Mouse (Mus musculus) liver, adult 2 months (tissue): ENCODE results near the gene Pcbp4.

Source experiments
- CTCF ChIP-seq: fragments of 200-500 bp; IDR thresholded peaks from 2 replicates; pipeline ENCODE4 v1.5.1; 2011; ENCODE audit warnings: low read depth, low read length, control low read depth
- POLR2A ChIP-seq: fragments of 200-500 bp; IDR thresholded peaks from 2 replicates; pipeline ENCODE4 v1.6.1; 2011; ENCODE audit warnings: low read length, control low read depth; ENCODE audit not compliant: insufficient read depth; ENCODE audit errors: extremely low read depth

DNA sequence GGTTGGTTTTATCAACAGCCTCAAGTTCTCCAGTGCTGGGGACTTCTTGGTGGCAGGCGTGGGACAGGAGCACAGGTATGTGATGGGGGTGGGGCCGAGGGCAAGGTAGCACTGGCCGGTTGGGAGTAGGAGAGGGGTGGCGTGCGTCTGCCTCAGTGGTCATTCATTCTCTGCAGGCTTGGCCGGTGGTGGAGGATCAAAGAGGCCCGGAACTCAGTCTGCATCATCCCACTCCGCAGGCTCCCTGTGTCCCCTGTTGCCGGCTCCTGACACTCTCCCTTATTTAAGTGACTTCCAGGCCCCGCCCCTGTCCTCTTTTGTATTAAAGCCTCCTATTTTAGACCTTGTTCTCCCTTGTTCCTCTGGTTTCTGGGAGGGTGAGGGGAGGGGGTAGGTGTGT lies 32.0 kb downstream of the Pcbp4 start:
- TF ChIP-seq CTCF (no peak), POLR2A (no peak)
